Mouse (Mus musculus) liver, embryonic 13.5 days (tissue): ENCODE results near the gene Ciao2a. TPM values are rescaled to one million over a fixed set of nuclear protein-coding genes. Genes with fewer than 3 reads are reported as not detected.
A peak's percentile ranks its signal among the peaks of the same experiment; 100 is the strongest.

Experiments used
- ATAC-seq: fragments of 200-750 bp; cut with Nextera tagmentation; 2 replicates; pipeline ENCODE4 v1.8.0; 2017; ENCODE audit warnings: low read depth, mild to moderate bottlenecking, moderate number of reproducible peaks, moderate library complexity
- DNase-seq: peaks from one replicate; pipeline ENCODE4 v3.0.0; 2022
- H3K27ac ChIP-seq: fragments of 300-500 bp; sonication (generic); 2 replicates; pipeline ENCODE4 v1.5.1; 2015; ENCODE audit warnings: moderate library complexity, mild to moderate bottlenecking, inconsistent platforms
- H3K27me3 ChIP-seq: fragments of 300-500 bp; sonication (generic); 2 replicates; pipeline ENCODE4 v1.6.1; 2015; ENCODE audit warnings: mild to moderate bottlenecking, inconsistent platforms
- H3K36me3 ChIP-seq: fragments of 300-500 bp; sonication (generic); 2 replicates; pipeline ENCODE4 v1.6.1; 2015; ENCODE audit warnings: mild to moderate bottlenecking, inconsistent platforms
- H3K4me1 ChIP-seq: fragments of 300-500 bp; sonication (generic); replicated peaks from 2 replicates; pipeline ENCODE4 v1.6.1; 2015; ENCODE audit warnings: inconsistent platforms
- H3K4me2 ChIP-seq: fragments of 300-500 bp; sonication (generic); 2 replicates; pipeline ENCODE4 v1.6.1; 2015; ENCODE audit warnings: inconsistent platforms, mild to moderate bottlenecking, moderate library complexity
- H3K4me3 ChIP-seq: fragments of 300-500 bp; sonication (generic); replicated peaks from 2 replicates; pipeline ENCODE4 v1.5.1; 2015; ENCODE audit warnings: mild to moderate bottlenecking, inconsistent platforms
- H3K9ac ChIP-seq: fragments of 300-500 bp; sonication (generic); 2 replicates; pipeline ENCODE4 v1.6.1; 2015; ENCODE audit warnings: mild to moderate bottlenecking, inconsistent platforms
- H3K9me3 ChIP-seq: fragments of 300-500 bp; sonication (generic); replicated peaks from 2 replicates; pipeline ENCODE4 v1.6.1; 2016; ENCODE audit warnings: inconsistent platforms
- WGBS: fragments of 180-500 bp; shearing (Covaris S2); methylation state at CpG from one replicate; pipeline ENCODE4 v1.1.7; 2015; ENCODE audit not compliant: insufficient replicate concordance; 5-methylcytosine and 5-hydroxymethylcytosine counted together
- polyA plus RNA-seq: library from polyadenylated mRNA; unstranded; fragments of >200 nt; fragmentation: Nextera tagmentation; extraction: Ambion mirVana; gene quantifications from 2 replicates; pipeline ENCODE4 v1.2.1, GENCODE M21; 2015

Gene Ciao2a
- polyA plus RNA-seq, 1 experiment from 2014 or later: 196 TPM

DNA sequence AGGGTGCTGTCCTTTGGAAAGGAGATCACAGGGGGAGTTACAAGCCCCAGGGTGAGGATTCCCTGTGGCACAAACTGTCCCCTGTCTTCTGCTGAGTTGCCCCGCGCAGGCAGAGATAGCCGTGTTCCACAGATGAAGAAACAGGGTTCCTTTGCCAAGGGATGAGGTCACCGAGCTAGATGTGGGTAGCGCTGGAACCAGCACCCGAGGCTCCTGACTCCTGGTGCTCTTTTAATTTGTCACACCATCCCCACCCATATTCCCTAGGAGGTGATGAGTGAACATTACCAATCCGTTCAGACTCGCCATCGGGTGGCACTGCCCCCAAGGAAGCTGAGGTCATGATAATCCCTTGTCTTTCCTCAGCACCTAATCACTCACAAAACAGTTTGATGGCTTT lies 36.6 kb downstream of the Ciao2a start:
- 74% methylated on average over 9 of the region's 9 CpGs for WGBS
- peaks cover 68% of the 10 kb centered on the region for H3K4me1 ChIP-seq
- H3K9me3 ChIP-seq: 0 out of 2 replicates have a peak, but pooled peaks cover 2% of the 10 kb centered on the region
- H3K9ac ChIP-seq: 0 out of 2 replicates have a peak overlapping the region, but pooled peaks have one; percentile 16
- no peak overlapping the region for H3K4me2 ChIP-seq
- no peak overlapping the region for H3K4me3 ChIP-seq
- ATAC-seq: no peak
- peaks cover 4% of the 10 kb centered on the region; the same call in 1 of the 2 replicates for H3K36me3 ChIP-seq
- no peak overlapping the region for H3K27ac ChIP-seq
- no peak for DNase-seq
- 0 out of 2 replicates have a peak, but pooled peaks cover 3% of the 10 kb centered on the region for H3K27me3 ChIP-seq

- peaks cover 58% of the 10 kb centered on the region for H3K4me1 ChIP-seq
- no peak overlapping the region for H3K4me3 ChIP-seq
- H3K27ac ChIP-seq: peak overlapping the region; percentile 70; the same call in 1 of the 2 replicates
- 76% methylated on average over 5 of the region's 5 CpGs for WGBS
- 0 out of 2 replicates have a peak overlapping the region, but pooled peaks have one; percentile 9 for H3K9ac ChIP-seq
- H3K9me3 ChIP-seq: 0 out of 2 replicates have a peak, but pooled peaks cover 2% of the 10 kb centered on the region
- DNase-seq: no peak
- ATAC-seq: no peak
- H3K4me2 ChIP-seq: no peak overlapping the region
- no peaks in the 10 kb centered on the region for H3K27me3 ChIP-seq
- peaks cover 12% of the 10 kb centered on the region; the same call in 1 of the 2 replicates for H3K36me3 ChIP-seq
Measured at GRCm38 (mm10) chr9:66167222-66167621, 40.8 kb downstream of the Ciao2a start.

- ATAC-seq: peak; percentile 84
- WGBS: 4% methylated on average over 1 of the region's 1 CpGs
Measured at GRCm38 (mm10) chr9:66168233-66168632, 41.8 kb downstream of the Ciao2a start.

DNA sequence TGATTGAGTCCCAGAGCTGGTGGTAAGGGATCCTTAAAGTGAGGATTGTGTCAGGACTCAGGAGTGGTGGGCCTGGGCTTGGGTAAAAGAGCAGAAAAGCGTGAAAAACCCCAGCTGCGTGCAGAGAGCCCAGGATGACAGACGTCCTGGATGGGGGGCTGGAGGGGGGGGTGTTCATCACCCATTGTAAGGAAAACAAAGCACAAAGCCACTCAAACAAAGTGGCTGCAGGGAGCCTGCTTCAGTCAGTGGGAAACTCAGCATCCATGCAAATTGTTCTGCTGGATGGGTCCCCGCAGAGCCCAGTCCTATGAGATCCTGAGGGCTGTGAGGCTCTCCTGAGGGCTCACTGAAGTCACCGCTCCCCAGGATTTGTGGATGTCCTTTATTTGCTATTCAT lies 44.1 kb downstream of the Ciao2a start:
- H3K9me3 ChIP-seq: no peaks in the 10 kb centered on the region
- H3K4me2 ChIP-seq: no peak overlapping the region
- H3K9ac ChIP-seq: no peak overlapping the region
- peaks cover 61% of the 10 kb centered on the region for H3K4me1 ChIP-seq
- H3K36me3 ChIP-seq: peaks cover 12% of the 10 kb centered on the region; the same call in 1 of the 2 replicates
- H3K27me3 ChIP-seq: no peaks in the 10 kb centered on the region
- no peak overlapping the region for H3K4me3 ChIP-seq
- WGBS: 83% methylated on average over 5 of the region's 5 CpGs
- no peak for ATAC-seq
- no peak for DNase-seq
- no peak overlapping the region for H3K27ac ChIP-seq

More at GRCm38 (mm10) chr9:66168233-66168632, 41.8 kb downstream of the Ciao2a start:
- Histone ChIP-seq H3K36me3 (peaks cover 12% of the 10 kb centered on the region; the same call in 1 of the 2 replicates), H3K9me3 (0 out of 2 replicates have a peak, but pooled peaks cover 2% of the 10 kb centered on the region), H3K4me2 (no peak overlapping the region), H3K4me1 (peaks cover 48% of the 10 kb centered on the region), H3K4me3 (no peak overlapping the region), H3K27ac (peak overlapping the region; percentile 70), H3K9ac (0 out of 2 replicates have a peak overlapping the region, but pooled peaks have one; percentile 26), H3K27me3 (no peaks in the 10 kb centered on the region)
- peak; percentile 24 for DNase-seq

- no peak for DNase-seq
- Histone ChIP-seq H3K27me3 (no peaks in the 10 kb centered on the region), H3K36me3 (peaks cover 9% of the 10 kb centered on the region; the same call in 1 of the 2 replicates), H3K27ac (peak overlapping the region; percentile 4; the same call in 1 of the 2 replicates), H3K4me3 (no peak overlapping the region), H3K9me3 (no peaks in the 10 kb centered on the region), H3K4me2 (no peak overlapping the region), H3K9ac (no peak overlapping the region), H3K4me1 (peaks cover 60% of the 10 kb centered on the region)
- no peak for ATAC-seq
- 76% methylated on average over 12 of the region's 12 CpGs for WGBS
Measured at GRCm38 (mm10) chr9:66171275-66171921, 45.0 kb downstream of the Ciao2a start.

GRCm38 (mm10) chr9:66173316-66173855 lies 47.0 kb downstream of the Ciao2a start:
- Histone ChIP-seq H3K27ac (peak overlapping the region; percentile 58; the same call in 1 of the 2 replicates), H3K36me3 (peaks cover 9% of the 10 kb centered on the region; the same call in 1 of the 2 replicates), H3K9ac (no peak overlapping the region), H3K4me3 (no peak overlapping the region), H3K27me3 (no peaks in the 10 kb centered on the region), H3K9me3 (no peaks in the 10 kb centered on the region), H3K4me1 (peaks cover 58% of the 10 kb centered on the region), H3K4me2 (no peak overlapping the region)
- ATAC-seq: no peak
- 89% methylated on average over 5 of the region's 5 CpGs for WGBS
- DNase-seq: no peak

- H3K9ac ChIP-seq: peak overlapping the region; percentile 22; the same call in 1 of the 2 replicates
- H3K27ac ChIP-seq: peak overlapping the region; percentile 73
- 0 out of 2 replicates have a peak overlapping the region, but pooled peaks have one; percentile 4 for H3K4me2 ChIP-seq
- no peaks in the 10 kb centered on the region for H3K27me3 ChIP-seq
- no peaks in the 10 kb centered on the region for H3K36me3 ChIP-seq
- H3K9me3 ChIP-seq: no peaks in the 10 kb centered on the region
- H3K4me1 ChIP-seq: peaks cover 66% of the 10 kb centered on the region
- DNase-seq (peak; percentile 44), ATAC-seq (0 out of 2 replicates have a peak, but pooled peaks have one; percentile 46)
- no peak overlapping the region for H3K4me3 ChIP-seq
- WGBS: 83% methylated on average over 3 of the region's 3 CpGs
Measured at GRCm38 (mm10) chr9:66174985-66175384, 48.6 kb downstream of the Ciao2a start.

- no peaks in the 10 kb centered on the region for H3K27me3 ChIP-seq
- DNase-seq (no peak), ATAC-seq (no peak)
- H3K27ac ChIP-seq: peak overlapping the region; percentile 58
- H3K4me2 ChIP-seq: no peak overlapping the region
- no peaks in the 10 kb centered on the region for H3K36me3 ChIP-seq
- H3K9me3 ChIP-seq: no peaks in the 10 kb centered on the region
- H3K4me1 ChIP-seq: peaks cover 89% of the 10 kb centered on the region
- H3K4me3 ChIP-seq: no peak overlapping the region
- 59% methylated on average over 1 of the region's 1 CpGs for WGBS
- no peak overlapping the region for H3K9ac ChIP-seq
Measured at GRCm38 (mm10) chr9:66177975-66178374, 51.6 kb downstream of the Ciao2a start.

DNA sequence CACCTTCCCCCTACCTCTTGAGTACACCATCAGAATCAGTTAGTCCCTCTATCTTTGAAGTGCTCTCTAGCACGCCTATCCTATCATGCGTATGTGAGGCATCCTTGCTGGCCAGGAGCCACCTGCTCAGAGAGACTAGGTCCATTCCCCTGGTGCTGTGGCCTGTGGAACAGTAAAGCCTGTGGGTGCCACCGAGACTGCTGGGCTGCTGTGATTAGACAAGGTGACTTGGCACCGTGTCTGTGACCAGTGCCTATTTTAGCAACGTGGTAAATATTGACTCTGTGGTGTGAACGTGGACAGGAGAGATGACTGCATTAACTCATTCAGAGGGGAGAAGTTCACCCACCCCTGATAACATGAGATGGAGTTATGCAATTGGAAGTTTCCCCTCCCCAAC lies 53.4 kb downstream of the Ciao2a start:
- H3K27ac ChIP-seq: peak overlapping the region; percentile 99
- no peaks in the 10 kb centered on the region for H3K27me3 ChIP-seq
- H3K4me1 ChIP-seq: peaks cover 97% of the 10 kb centered on the region
- no peak overlapping the region for H3K4me3 ChIP-seq
- ATAC-seq (peak; percentile 28), DNase-seq (peak; percentile 66)
- no peaks in the 10 kb centered on the region for H3K36me3 ChIP-seq
- peak overlapping the region; percentile 71 for H3K4me2 ChIP-seq
- 29% methylated on average over 6 of the region's 6 CpGs for WGBS
- peak overlapping the region; percentile 72 for H3K9ac ChIP-seq
- H3K9me3 ChIP-seq: no peaks in the 10 kb centered on the region

DNA sequence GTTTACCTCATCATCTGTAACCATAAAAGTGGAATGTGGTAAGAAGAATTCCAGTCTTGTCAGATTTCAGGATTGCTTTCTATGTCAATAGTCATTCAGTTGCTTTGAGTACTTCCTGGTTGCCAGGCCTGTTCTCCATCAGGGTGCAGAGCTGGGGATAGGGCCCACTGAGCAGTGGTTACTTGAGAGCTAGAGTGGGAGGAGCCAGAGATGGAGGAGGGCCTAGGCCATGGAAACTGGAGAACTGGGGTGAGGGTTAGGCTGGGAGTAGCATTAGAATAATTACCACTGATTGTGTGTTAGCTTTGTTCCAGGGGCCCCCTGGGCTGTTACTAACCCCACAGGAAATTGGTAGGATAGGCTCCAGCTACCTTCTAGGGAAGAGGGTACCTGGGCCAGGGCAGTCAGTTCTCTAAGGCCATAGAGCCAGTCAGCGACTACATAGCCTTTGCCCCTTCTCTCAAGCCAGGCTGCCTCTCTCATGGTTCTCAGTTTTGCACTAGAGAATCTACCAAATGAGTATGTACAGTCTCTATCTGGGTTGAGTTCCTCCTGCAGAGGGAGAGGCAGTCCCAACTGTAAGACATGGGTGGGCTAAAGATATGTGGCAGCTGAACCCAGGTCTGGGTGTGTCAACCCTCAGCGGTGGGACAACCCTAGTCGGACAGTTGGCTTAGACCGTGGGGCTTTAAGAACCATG lies 54.9 kb downstream of the Ciao2a start:
- Histone ChIP-seq H3K27ac (peak overlapping the region; percentile 99), H3K9ac (peak overlapping the region; percentile 72), H3K4me3 (peak overlapping the region; percentile 33), H3K4me1 (peaks cover 97% of the 10 kb centered on the region), H3K36me3 (no peaks in the 10 kb centered on the region), H3K4me2 (peak overlapping the region; percentile 71), H3K9me3 (no peaks in the 10 kb centered on the region), H3K27me3 (no peaks in the 10 kb centered on the region)
- ATAC-seq (peak; percentile 75), DNase-seq (peak; percentile 71)
- WGBS: 17% methylated on average over 4 of the region's 4 CpGs
